Mouse (Mus musculus): ENCODE results near the gene Ccdc92.
A peak's percentile ranks its signal among the peaks of the same experiment; 100 is the strongest.

DNA sequence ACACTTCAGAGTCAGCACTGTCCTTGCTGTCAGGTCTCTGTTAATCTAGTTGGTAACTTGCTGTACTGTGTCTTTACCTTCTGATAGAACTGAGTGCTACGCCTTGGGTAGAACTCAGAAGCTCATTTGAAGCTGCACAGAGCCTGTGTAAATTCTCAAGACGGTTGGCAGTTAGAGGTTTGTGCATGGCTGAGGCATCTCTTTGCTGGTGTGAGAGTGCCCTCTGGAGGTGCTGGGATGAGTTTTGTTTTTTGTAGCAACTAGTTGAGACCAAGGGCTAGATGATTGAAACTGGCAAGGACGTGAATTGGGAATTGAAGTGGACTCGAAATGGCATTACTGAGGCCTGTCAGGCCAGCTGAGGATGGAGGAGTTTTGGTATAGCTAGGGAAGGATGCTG is 6.8 kb upstream of the Ccdc92 start:
- TF ChIP-seq CTCF (IDR thresholded peaks at IDR 0.05; ENCODE audit: low read depth, low read length) (peak; percentile 46; the same call in 1 of the 2 replicates), POLR2A (IDR thresholded peaks at IDR 0.05; ENCODE audit: extremely low read depth, insufficient read depth, low read length) (no peak)
